Mouse (Mus musculus) erythroblast, embryonic 14.5 days (primary cell): ENCODE data around the gene Nlrp6.

Source experiments
- GATA1 ChIP-seq: IDR thresholded peaks from 2 replicates; pipeline ENCODE4 v1.6.1; 2012; ENCODE audit warnings: low read length, inconsistent platforms, mixed read lengths
- TAL1 ChIP-seq: IDR thresholded peaks from 3 replicates; pipeline ENCODE4 v1.6.1; 2012; ENCODE audit warnings: low read length, inconsistent platforms, mixed read lengths

- TF ChIP-seq GATA1: no peak
- no peak for TF ChIP-seq TAL1
These were observed 6.5 kb upstream of the Nlrp6 start for GRCm38 (mm10) chr7:140914031-140914690.
